In the genomic region with DNA sequence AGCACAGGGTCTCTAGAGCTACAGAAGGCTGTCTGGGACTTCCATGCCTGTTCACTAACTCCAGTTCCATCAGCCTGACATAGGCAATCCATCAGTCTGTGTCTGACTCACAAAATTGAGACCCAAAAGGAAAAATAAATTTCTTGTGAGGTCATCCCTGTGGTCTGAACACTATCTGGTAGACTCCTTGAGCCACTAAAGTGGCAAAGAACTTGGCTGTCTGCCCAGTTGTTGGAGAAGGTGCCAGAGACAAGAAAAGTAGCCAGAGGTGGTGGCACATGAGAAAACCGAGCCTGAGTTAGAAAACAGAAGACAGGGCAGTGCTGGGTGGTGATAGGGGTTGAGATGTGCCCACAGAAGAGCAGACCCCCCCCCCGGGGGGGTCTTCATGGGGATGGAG, we compare ENCODE assay signal across 10 mouse cellular contexts.
DNase-seq lines count a peak whose midpoint lies in the region; ATAC-seq and TF ChIP-seq lines count a peak whose summit lies in the region.
"Had no signal": no experiment of that assay in that cellular context is flagged by ENCODE, and none has a peak within 500 bp of the region (broad histone marks: within the 10 kb centered on the region; RNA-seq: fewer than 3 reads in every experiment).

No protein-coding gene starts in this region.

- no peaks in the 10 kb centered on the region for H3K36me3 ChIP-seq in forebrain, embryonic 14.5 days (ENCODE audit: control insufficient read depth, insufficient read depth, low read length)
- H3K36me3 ChIP-seq in forebrain, embryonic 11.5 days (ENCODE audit: control insufficient read depth, insufficient read depth, low read length) = no peaks in the 10 kb centered on the region
- H3K36me3 ChIP-seq in heart, embryonic 12.5 days = no peaks in the 10 kb centered on the region
- H3K36me3 ChIP-seq: midbrain, embryonic 13.5 days had no signal

- ATAC-seq in forebrain, embryonic 14.5 days = no peak
- ATAC-seq in forebrain, embryonic 11.5 days (replicated peaks; ENCODE audit: low FRiP score) = no peak
- peak; percentile 48; the same call in 1 of the 2 replicates for ATAC-seq in heart, embryonic 12.5 days (ENCODE audit: insufficient number of reproducible peaks, low FRiP score)
- no peak for ATAC-seq in megakaryocyte-erythroid progenitor cell, adult 5-6 weeks (replicated peaks; ENCODE audit: low FRiP score, low TSS enrichment, poor library complexity, severe bottlenecking)
- ATAC-seq: midbrain, embryonic 13.5 days had no signal

- peak; percentile 7 for DNase-seq in forebrain, embryonic 14.5 days (ENCODE audit: low spot score)
- no peak for DNase-seq in forebrain, embryonic 11.5 days (ENCODE audit: low spot score)
- peak; percentile 54 for DNase-seq in adrenal gland, postnatal 25 days
- peak; percentile 57 for DNase-seq in lung, postnatal 10 days
- no peak for DNase-seq in layer of hippocampus, adult 2 months (ENCODE audit: low spot score in 2 of 2)
- DNase-seq in spleen, postnatal 4 days (ENCODE audit: low spot score in 2 of 2) = no peak

- H3K4me1 ChIP-seq in forebrain, embryonic 14.5 days (ENCODE audit: control insufficient read depth, insufficient read depth, low read length) = no peaks in the 10 kb centered on the region
- H3K4me1 ChIP-seq in forebrain, embryonic 11.5 days (replicated peaks; ENCODE audit: control insufficient read depth, insufficient read depth, low read length) = no peaks in the 10 kb centered on the region
- H3K4me1 ChIP-seq in heart, embryonic 12.5 days (replicated peaks) = peaks cover 20% of the 10 kb centered on the region
- H3K4me1 ChIP-seq: midbrain, embryonic 13.5 days had no signal

- H3K9me3 ChIP-seq in forebrain, embryonic 14.5 days (replicated peaks; ENCODE audit: control insufficient read depth, low read length) = no peaks in the 10 kb centered on the region
- no peaks in the 10 kb centered on the region for H3K9me3 ChIP-seq in forebrain, embryonic 11.5 days (ENCODE audit: control insufficient read depth, low read length)
- no peaks in the 10 kb centered on the region for H3K9me3 ChIP-seq in heart, embryonic 12.5 days (replicated peaks)
- H3K9me3 ChIP-seq: midbrain, embryonic 13.5 days had no signal

- no peaks in the 10 kb centered on the region for H3K27me3 ChIP-seq in forebrain, embryonic 14.5 days (replicated peaks; ENCODE audit: control insufficient read depth, insufficient read depth, low read length)
- H3K27me3 ChIP-seq in forebrain, embryonic 11.5 days (ENCODE audit: control insufficient read depth, insufficient read depth, low read length) = no peaks in the 10 kb centered on the region
- no peaks in the 10 kb centered on the region for H3K27me3 ChIP-seq in heart, embryonic 12.5 days (replicated peaks)
- H3K27me3 ChIP-seq: midbrain, embryonic 13.5 days had no signal

- WGBS in forebrain, embryonic 14.5 days = 59% methylated on average over 2 of the region's 2 CpGs
- WGBS in forebrain, embryonic 11.5 days = 84% methylated on average over 2 of the region's 2 CpGs
- 15% methylated on average over 2 of the region's 2 CpGs for WGBS in heart, embryonic 12.5 days

- H3K9ac ChIP-seq in forebrain, embryonic 14.5 days (ENCODE audit: low read length) = no peak overlapping the region
- H3K9ac ChIP-seq in forebrain, embryonic 11.5 days (ENCODE audit: low read length) = no peak overlapping the region
- H3K9ac ChIP-seq in heart, embryonic 12.5 days = no peak overlapping the region
- H3K9ac ChIP-seq: midbrain, embryonic 13.5 days had no signal

- H3K4me2 ChIP-seq in forebrain, embryonic 14.5 days (ENCODE audit: low read length) = no peak overlapping the region
- no peak overlapping the region for H3K4me2 ChIP-seq in forebrain, embryonic 11.5 days (ENCODE audit: low read depth, low read length, severe bottlenecking)
- no peak overlapping the region for H3K4me2 ChIP-seq in heart, embryonic 12.5 days
- H3K4me2 ChIP-seq: liver, embryonic 11.5 days; midbrain, embryonic 13.5 days had no signal

- no peak overlapping the region for H3K27ac ChIP-seq in forebrain, embryonic 14.5 days (ENCODE audit: low read depth, low read length)
- no peak overlapping the region for H3K27ac ChIP-seq in forebrain, embryonic 11.5 days (ENCODE audit: low read depth, low read length)
- peak overlapping the region; percentile 63 for H3K27ac ChIP-seq in heart, embryonic 12.5 days (ENCODE audit: poor library complexity, severe bottlenecking)
- H3K27ac ChIP-seq in layer of hippocampus, adult 2 months = no peak overlapping the region
- H3K27ac ChIP-seq: midbrain, embryonic 13.5 days had no signal

- TF ChIP-seq CTCF in layer of hippocampus, adult 2 months (conservative IDR thresholded peaks at IDR 0.05) = no peak

- H3K4me3 ChIP-seq in forebrain, embryonic 14.5 days (ENCODE audit: low read depth, low read length) = no peak overlapping the region
- no peak overlapping the region for H3K4me3 ChIP-seq in forebrain, embryonic 11.5 days (ENCODE audit: low read depth, low read length)
- no peak overlapping the region for H3K4me3 ChIP-seq in heart, embryonic 12.5 days
- H3K4me3 ChIP-seq in layer of hippocampus, adult 2 months = no peak overlapping the region
- H3K4me3 ChIP-seq: midbrain, embryonic 13.5 days had no signal

Comparison
In these comparisons a context has a peak if more than half of its experiments do, and no peak if none do; other contexts are left out.
1. DNase-seq: peak in forebrain, embryonic 14.5 days (single experiment), adrenal gland, postnatal 25 days (single experiment) and lung, postnatal 10 days (single experiment); none in forebrain, embryonic 11.5 days (single experiment), layer of hippocampus, adult 2 months (0 of 2) and spleen, postnatal 4 days (0 of 2).